Mouse (Mus musculus): ENCODE data around the gene Armc8. TPM values are rescaled to one million over a fixed set of nuclear protein-coding genes. Genes with fewer than 3 reads are reported as not detected.

The Armc8 gene
- polyA plus RNA-seq, 1 experiment = 3.2 TPM

DNA sequence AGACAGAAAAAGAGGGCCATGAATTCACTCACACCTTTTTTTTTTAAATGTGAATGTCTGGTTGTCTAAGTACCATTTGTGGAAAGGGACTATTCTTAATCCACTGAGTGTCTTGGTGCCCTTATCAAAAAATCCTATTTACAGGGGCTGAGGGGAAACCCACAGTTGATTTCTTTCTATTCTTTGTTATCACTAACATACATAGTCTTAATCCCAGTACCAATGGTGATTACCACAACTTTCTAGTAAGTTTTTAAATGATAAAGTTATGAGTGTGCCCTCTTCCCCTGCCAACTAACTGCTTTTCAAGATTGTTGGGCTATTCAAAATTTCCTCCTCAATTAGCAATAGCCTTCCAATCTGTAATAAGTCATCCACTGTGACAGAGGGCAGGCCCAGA lies 14.6 kb downstream of the Armc8 start:
- TF ChIP-seq GATA1 (IDR thresholded peaks at IDR 0.05; ENCODE audit: low read length) = no peak

DNA sequence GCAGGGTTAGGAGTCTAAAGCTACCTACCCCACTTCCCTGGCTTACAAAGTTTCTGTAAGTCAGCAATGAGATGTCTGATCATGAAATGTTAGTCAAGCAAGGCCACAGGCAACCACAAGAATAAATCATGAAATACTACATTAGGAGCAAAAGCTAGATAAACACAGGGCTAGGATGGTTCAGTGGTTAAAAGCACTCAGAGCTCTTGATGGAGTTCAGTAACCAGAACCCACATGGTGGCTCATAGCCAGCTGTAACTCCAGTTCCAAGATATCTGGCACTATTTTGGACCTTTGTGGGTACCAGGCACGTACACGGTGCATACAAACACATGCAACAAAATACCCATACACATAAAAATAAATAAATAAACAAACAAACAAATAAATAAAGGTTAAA lies 15.7 kb downstream of the Armc8 start:
- TF ChIP-seq GATA1 (IDR thresholded peaks at IDR 0.05; ENCODE audit: low read length) = no peak

DNA sequence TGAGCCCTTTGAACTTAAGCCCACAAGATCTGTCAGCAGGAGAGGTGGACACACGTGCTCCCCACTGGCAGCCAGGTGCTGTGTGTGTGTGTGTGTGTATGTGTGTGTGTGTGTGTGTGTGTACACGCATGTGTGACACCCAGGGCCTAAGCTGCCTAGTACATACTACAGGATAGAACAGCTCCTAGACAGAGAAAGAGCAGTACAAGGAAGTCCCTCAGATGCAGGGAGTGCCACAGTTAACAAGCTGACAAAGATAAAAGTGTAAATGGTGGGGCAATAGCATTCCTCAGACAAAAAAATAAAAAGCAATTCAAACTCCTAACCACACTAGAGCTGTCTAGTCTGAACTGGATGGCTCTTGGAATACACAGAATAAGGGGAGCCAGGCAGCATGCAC lies 16.6 kb downstream of the Armc8 start:
- TF ChIP-seq GATA1 (IDR thresholded peaks at IDR 0.05; ENCODE audit: low read length) = no peak

DNA sequence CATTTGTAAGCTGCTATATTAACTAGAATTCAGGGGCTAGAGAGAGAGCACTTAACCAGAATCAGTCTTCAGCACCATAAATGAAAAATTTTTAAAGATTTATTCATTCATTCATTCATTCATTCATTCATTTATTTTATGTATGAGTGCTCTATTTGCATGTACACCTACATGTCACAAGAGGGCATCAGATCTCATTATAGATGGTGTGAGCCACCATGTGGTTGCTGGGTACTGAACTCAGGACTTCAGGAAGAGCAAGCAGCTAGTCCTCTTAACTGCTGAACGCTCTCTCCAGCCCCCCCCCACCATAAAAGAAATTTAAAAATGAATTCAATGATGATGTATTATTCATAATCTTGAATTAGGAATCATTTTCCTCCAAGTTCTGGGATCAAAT lies 22.4 kb downstream of the Armc8 start:
- TF ChIP-seq GATA1 (IDR thresholded peaks at IDR 0.05; ENCODE audit: low read length) = no peak

DNA sequence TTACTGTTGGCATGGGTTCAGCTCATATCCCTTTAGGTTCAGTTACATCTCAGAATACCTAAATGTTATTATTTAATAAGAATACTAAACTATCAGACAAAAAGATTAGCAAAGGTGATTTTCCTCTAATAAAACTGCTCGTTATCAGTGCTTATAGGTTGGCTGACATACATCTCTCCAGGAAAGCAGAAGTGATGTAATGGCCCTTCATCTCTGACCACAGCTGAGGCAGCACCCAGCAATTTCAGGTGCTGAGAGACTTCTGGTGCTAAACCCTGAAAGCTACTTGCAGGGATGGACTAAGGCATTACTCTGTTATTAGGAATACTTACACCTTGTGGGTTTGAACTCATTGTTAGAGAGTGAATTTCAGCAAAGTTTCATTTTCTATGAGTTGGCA lies 36.8 kb downstream of the Armc8 start:
- no peak for TF ChIP-seq GATA1 (IDR thresholded peaks at IDR 0.05; ENCODE audit: low read length)

DNA sequence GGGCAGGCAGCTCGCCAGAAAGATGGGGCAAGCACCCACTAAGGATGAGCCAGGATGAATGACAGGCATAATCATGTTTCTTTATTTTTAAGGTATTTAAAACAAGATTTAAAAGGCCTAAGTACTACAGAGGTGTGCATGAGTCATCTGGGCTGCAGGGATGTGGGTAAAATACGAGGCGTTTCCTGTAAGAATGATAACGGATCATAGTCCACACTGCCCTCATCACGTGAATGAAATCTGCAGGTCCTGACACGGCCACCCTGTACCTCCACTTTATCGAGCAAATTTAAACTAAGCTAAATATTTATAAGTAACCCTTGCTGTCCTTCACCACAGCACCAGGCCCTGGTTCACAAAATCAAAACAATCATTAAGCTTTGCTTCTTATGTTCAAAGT lies 62.8 kb downstream of the Armc8 start:
- TF ChIP-seq GATA1 (IDR thresholded peaks at IDR 0.05; ENCODE audit: low read length) = no peak

DNA sequence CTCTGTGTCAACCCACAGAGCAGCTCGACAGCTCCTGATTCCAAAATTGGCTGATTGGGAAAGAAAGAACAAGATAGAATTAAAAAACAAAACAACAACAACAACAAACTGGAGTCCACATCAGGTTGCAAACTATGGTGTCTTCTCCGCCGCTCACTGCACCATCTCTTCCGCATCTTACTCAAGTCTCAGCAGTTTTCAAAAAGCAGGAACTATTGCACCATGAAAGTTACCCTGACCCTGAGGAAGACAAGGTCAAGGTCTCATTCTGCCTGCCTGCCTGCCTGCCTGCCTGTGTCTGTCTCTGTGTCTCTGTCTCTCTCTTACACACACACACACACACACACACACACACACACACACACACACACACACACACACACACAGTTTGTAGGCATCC lies 69.4 kb downstream of the Armc8 start:
- TF ChIP-seq GATA1 (IDR thresholded peaks at IDR 0.05; ENCODE audit: low read length) = no peak

DNA sequence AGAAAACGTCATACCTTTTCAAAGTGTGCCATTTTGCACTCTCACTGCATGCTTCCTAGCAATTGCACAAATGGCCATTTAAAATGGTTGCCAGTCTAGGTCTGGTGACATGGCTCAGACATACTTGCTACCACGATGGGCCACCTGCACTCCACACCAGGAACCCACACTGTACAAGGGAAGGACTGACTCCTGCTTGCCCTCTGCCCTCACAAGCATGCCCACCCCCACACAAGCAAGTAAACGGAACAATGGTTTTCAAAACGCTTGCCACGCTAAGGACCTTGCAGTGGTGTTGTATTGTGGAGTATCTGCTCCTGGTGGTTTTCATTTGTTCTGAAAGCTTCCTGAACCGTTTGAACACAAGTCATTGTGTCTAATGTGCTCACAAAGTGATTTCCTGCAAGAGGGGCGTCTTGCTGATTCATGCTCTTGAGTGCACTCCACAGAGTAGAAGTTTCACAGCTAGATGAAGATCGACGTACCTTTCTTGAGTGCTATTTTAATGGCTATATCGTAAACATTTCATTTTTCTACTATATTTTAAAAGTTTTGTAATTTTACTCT lies 76.0 kb downstream of the Armc8 start:
- TF ChIP-seq GATA1 (IDR thresholded peaks at IDR 0.05; ENCODE audit: low read length) = no peak

DNA sequence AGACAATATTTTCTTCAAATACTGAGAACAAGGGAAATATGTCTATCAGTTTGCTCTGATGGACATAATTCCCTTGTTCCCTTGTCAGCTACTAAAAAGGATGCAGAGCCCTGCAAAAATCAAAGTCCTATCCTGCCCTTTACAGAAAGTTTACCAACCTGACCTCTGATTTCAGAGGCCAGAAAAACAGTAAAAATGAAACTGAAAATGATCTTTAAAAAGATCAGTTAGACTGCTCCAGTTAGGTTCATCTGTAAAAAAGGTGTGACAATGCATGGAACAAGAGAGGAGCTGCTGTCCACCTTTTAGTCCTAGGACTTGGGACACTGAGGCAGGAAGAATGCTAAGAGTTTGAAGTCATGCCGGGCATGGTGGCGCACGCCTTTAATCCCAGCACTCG lies 77.6 kb downstream of the Armc8 start:
- TF ChIP-seq GATA1 (IDR thresholded peaks at IDR 0.05; ENCODE audit: low read length) = no peak

DNA sequence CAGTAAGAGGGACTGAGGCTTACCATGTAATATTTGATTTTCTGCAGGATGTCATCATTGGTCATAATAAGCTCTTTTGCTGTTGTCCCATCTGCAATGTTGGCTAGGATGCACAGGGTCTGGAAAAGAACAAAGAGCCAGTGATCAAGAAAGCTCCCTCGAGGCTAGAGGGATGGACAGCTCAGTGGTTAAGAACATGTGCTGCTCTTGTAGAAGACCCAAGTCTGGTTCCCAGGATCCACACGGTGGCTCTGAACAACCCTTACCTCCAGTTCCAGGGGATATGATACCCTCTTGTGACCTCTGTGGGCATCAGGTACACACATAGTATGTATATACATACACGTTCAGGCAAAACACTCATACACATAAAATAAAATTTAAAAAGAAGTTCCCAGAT lies 80.9 kb downstream of the Armc8 start:
- no peak for TF ChIP-seq GATA1 (IDR thresholded peaks at IDR 0.05; ENCODE audit: low read length)

DNA sequence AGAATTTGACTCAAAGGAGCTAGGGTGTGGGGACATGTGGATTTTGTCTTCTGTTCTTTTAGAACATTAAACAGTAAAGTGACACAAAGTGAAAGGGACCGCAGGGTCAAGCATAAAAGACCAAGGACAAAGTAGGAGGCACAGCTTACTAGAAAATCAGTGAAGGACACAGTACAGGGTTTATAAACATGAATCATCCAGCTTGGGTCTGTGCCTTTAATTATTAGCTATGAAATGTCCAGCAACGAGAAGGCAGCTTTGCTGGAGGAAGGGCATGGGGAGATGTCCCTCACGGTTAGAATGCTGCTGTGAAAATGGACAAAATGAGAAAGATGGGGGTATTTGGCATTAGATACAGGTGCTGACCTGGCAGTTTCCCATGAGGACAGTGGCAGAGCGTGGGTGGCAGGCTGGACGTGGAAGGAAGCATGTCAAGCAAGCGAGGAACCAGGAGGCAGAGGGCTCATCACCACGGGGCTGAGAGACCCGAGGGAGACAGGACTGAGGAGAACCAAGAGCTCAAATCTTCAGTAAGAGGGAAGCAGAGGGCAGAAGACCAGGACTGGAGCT lies 81.5 kb downstream of the Armc8 start:
- no peak for TF ChIP-seq GATA1 (IDR thresholded peaks at IDR 0.05; ENCODE audit: low read length)

DNA sequence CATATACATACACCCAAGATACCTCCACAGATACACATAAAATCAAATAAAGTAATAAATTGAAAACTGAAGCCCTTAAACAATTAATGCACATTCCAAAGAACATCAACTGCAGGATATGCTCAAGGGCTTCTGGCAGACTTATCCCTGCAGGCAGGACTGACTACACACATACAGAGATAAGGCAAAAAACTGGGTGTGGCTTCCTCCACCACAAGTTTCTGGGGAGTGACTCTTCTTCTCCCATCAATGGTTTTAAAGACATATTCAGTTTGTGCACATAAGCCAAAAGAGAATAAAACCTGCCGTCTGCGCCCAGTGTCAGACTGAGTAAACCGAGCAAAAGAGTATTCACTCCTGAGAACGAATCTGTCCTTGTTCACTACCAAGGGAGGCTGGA lies 83.6 kb downstream of the Armc8 start:
- TF ChIP-seq GATA1 (IDR thresholded peaks at IDR 0.05; ENCODE audit: low read length) = no peak

DNA sequence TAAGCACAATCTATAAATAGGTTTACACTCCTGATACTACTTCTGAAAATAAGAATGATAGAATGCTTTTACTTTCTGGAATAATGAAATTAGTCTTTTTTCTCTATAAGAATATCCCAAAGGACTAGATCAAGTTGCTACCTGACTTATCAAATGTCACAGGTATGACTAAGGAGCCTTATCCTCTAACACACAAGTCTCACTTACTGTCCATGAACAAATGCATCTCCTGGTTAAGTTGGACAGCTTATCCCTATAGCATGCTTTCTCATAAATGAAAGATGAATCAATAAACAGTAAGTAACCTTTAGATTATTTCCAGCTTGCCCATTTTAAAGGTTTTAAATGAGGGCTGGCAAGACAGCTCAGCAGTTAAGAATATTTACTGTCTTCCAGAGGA lies 84.1 kb downstream of the Armc8 start:
- TF ChIP-seq GATA1 (IDR thresholded peaks at IDR 0.05; ENCODE audit: low read length) = no peak

DNA sequence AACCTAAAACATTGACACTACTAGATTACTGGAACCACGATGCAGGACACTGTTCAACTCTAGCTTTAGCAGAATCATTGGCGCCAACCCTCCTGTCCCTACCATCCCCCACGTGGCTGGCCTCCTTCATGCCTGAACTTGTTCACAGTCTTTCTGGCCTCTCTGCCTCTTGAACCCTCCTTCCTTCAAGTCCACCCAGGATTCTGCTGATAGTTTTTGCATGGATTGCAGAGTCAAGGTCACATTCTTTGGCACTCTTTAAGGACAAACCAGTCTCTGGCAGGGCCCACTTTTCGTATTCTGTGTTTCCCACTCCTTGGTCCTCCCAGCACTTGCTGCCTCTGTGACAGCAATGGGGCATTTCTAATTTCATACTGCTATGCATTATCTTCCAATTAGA lies 85.5 kb downstream of the Armc8 start:
- TF ChIP-seq GATA1 (IDR thresholded peaks at IDR 0.05; ENCODE audit: low read length) = no peak

DNA sequence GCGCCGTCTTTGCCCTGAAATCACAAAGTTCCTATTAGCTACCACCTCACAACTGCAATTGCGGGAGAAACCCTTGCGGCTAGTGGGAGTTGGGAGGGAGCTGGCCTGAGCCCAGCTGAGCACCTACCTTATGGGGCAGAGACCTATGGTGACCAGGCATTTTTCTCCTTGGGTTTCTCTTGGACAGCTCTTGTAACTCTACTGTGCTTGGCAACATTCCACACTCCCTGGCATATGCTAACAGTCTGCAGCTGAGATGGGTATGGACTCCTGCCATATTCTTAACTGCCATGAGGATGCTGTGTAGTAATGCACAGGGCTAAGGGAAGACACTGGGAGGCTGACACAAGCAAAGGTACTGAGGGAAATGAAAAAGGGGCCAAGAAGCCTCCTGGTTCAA lies 87.9 kb downstream of the Armc8 start:
- no peak for TF ChIP-seq GATA1 (IDR thresholded peaks at IDR 0.05; ENCODE audit: low read length)

DNA sequence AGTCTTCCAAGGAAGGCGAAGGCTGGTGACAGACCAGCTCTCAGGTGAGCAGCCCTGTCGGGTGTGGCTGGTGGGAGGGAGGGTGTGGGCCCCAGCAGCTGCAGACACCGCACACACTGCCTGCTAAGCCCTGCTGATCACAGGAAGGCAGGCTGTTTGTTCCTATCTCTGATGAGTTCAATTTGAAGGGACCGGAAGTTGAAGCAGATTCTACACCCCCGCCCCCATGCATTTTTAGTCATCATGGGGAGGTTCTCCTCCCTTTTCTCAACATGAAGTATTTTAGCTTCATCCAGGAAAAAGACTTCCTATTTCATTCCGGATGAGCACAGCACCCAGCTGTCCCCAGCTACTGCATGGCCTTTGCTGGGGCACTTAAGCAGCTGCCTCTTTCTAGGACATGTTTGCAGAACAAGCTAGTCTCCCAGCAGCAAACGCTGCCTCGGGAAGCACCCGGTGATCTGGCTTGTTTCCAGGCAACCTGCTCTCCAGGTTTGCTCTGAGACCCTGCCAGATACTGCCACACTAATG lies 89.5 kb downstream of the Armc8 start:
- TF ChIP-seq GATA1 (IDR thresholded peaks at IDR 0.05; ENCODE audit: low read length) = no peak

DNA sequence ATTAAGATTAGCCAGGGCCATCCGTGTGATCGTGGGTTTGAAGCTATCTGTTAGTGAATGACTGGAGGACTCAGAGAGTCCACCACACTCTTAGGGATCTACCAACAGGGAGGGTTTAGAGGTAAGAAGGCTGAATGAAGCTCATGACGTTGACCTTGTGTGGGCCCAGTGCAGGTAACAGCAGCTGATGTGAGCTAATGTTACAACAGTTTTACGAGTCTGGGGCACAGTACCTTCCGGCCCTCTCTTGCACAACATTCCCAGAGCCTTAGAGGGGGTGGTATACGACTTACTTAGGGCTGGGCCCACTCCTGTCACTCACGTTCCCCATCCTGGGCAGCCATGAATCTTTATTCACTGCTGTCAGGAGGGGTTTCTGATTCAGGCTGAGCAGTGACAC lies 97.4 kb downstream of the Armc8 start:
- TF ChIP-seq GATA1 (IDR thresholded peaks at IDR 0.05; ENCODE audit: low read length) = no peak

Measured in G1E-ER4 (cell line).